Mouse (Mus musculus): ENCODE results near the gene Atp11b.

Gene Atp11b

GRCm38 (mm10) chr3:35779748-35780147 is 25.8 kb downstream of the Atp11b start:
- no peak for DNase-seq

GRCm38 (mm10) chr3:35802040-35802439 is 48.1 kb downstream of the Atp11b start:
- no peak for DNase-seq

DNA sequence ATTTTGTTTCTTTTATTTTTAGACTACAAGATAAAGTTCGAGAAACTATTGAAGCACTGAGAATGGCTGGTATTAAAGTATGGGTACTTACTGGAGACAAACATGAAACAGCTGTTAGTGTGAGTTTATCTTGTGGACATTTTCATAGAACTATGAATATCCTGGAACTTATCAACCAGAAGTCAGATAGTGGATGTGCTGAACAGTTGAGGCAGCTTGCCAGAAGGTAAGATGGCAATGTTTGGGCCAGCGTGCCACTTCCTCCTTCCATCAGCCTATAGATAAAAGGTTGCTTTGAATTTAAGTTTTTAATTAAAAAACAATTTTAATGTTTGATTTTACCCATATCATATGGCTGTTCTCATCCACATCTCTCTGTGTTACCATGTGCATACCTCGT is 66.0 kb downstream of the Atp11b start:
- DNase-seq: no peak

GRCm38 (mm10) chr3:35822036-35822435 is 68.1 kb downstream of the Atp11b start:
- DNase-seq: no peak

GRCm38 (mm10) chr3:35849326-35849725 is 95.4 kb downstream of the Atp11b start:
- no peak for DNase-seq

- DNase-seq: no peak
Measured at GRCm38 (mm10) chr3:35883267-35883666, 129.4 kb downstream of the Atp11b start.

GRCm38 (mm10) chr3:35889531-35889930 is 135.6 kb downstream of the Atp11b start:
- no peak for DNase-seq

GRCm38 (mm10) chr3:35891123-35891522 is 137.2 kb downstream of the Atp11b start:
- no peak for DNase-seq

GRCm38 (mm10) chr3:35893156-35893555 is 139.2 kb downstream of the Atp11b start:
- no peak for DNase-seq

DNA sequence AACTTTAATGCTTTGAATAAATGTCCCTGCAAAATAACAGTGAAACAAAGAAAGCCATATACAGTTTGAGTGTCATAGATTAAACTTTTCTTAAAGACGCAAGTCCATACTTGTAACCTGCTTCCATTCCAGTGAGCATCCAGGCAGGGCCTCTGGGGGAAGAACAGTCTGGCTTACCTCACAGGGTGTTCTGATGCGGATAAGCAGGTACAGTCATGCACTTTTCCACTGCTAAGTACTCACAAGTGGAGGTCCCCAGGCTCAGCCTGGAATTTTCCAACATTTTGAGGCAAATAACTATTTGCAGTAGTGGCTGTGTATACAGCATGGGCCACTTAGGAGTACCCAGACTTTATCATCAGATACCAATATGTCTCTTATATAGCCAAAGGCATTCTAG is 144.0 kb downstream of the Atp11b start:
- no peak for DNase-seq

- DNase-seq: no peak
Measured at GRCm38 (mm10) chr3:35899109-35899508, 145.2 kb downstream of the Atp11b start.

GRCm38 (mm10) chr3:35900555-35901204 is 146.8 kb downstream of the Atp11b start:
- no peak for DNase-seq

All from lung, postnatal 36 days (tissue).